Mouse (Mus musculus) forelimb bud, embryonic 11.5 days (tissue): ENCODE measurements around the gene Fanci.

Experiments
- DNase-seq: peaks from one replicate; pipeline ENCODE4 v3.0.0-alpha.2; 2012; ENCODE audit warnings: low read depth, low spot score

Gene Fanci

DNA sequence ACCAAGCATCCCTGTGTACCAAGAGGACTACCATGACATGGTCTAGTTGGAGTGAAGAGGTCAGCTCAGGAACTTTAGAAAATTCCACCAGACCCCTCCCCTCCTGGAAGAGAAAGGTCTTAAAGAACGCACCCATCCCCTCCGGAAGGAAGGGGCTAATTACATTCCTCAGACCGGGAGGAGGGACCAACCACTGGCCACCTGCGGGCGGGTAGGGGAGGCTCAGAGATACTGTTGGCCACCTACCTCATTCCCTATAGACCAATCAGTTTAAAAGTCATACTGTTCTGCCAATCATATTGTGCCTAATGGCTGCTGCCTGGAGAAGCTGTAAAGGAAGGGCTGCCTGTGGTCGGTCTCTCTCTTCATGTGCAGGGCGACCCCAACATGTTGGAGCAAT, 3.7 kb upstream of the Fanci start:
- DNase-seq = no peak

DNA sequence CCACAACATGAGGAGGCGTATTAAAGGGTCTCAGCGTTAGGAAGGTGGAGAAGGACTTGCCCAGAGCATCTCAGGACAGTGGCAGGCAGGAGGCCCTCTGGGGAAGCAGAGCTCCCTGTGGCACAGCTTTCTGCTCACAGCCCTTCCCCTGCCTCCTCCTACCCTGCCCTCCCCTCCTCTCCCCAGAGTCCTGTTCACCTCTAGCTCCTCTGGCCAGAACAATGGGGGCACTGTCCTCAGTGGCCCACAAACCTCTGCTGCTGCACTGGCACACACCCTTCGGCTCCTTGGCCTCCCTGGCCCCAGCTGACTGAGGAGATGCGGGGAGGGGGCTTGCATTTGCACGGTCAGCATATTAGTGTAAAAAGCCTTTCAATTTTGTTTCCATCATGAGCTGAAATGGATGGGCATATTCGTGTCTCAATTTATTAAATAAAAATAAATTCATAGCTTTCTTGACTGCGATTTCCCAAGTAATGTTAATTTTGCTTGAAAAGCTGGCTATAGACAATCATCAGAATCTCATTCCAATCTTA, 3.0 kb upstream of the Fanci start:
- peak; percentile 26 for DNase-seq

DNA sequence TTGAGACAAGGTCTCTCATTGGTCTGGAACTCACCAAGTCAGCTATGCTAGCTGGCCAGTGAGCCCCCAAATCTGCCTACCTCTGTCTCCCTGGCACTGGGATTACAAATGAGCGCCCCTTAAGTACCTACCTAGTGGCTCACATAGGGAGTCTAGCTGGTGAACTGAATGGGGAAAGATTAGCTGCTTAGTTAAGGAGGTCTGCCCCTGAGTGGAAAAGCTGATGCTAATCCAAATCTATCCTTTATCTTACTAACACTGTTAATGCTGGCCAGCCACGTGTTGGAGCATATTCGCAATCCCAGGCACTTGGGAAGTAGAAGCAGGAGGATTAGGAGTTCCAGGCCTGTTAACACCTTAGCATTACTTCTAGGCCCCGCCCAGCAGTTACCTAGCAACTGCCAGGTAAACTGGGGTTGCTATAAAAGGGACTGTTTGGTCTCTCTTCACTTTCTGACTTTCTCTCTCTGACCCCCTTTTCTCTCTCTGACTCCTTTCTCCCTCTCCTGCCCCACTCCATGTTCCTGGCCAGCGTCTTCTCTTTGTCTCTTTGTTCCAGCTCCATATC, 1.5 kb upstream of the Fanci start:
- no peak for DNase-seq

DNA sequence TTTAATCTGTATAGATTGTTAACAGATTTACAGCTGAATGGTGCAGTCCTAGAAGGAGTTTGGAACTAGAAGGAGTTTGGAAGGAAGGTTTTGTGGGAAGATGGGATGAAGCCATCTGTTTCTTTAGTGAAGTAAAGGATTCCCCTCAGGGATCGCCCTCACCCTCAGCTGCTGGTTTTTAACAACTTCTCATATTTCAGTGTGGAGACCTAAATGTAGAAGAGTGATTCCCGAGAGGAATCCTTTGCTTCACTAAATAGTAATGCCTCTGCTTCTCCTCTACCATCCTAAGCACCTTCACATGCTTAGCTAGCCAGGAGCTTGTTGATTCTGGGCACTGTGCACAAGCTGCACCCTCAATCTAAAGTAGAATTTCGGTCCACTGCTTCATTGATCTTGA, 258 bp upstream of the Fanci start:
- DNase-seq = no peak

- peak; percentile 26 for DNase-seq
These were observed 1.3 kb downstream of the Fanci start for GRCm38 (mm10) chr7:79392860-79393513.

GRCm38 (mm10) chr7:79393924-79394323, 2.2 kb downstream of the Fanci start:
- DNase-seq = no peak

DNA sequence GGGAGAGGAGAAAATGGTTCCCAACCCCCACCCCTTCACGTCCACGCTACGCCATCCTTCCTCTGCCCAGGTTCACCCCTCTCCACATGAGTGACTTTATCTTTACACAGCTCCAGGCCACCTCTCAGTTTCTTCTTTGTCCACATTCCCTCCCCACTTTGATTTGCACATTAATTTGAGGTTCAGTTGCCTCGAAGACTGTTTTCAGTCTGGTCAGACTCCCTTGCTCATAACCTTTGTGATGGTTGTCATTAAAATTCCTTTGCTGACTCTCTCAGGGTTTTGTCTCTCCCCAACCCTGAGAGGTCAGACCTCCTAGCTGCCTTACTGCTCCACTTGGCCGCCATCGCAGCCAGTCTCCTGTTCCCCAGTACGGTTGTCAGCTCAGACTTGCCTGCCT, 2.9 kb downstream of the Fanci start:
- no peak for DNase-seq

DNA sequence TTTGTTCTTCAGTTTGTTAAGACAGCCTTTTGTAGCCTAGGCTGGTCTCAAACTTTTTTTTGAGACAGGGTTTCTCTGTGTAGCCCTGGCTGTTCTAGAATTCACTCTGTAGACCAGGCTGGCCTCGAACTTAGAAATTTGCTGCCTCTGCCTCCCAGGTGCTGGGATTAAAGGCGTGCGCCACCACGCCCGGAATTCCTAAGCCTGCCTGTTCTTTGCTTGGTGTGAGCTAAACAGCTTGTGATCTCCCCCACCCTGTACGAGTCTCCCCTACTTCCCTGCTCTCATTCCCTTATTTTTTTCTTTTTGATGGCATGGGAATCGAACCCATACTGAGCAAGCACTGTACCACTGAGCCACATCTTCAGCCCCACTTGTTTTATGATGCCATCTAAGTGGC, 3.5 kb downstream of the Fanci start:
- DNase-seq = no peak

GRCm38 (mm10) chr7:79397446-79397963, 5.8 kb downstream of the Fanci start:
- DNase-seq = peak; percentile 19

GRCm38 (mm10) chr7:79398426-79398825, 6.7 kb downstream of the Fanci start:
- DNase-seq = no peak

GRCm38 (mm10) chr7:79398971-79399370, 7.2 kb downstream of the Fanci start:
- DNase-seq = no peak

DNA sequence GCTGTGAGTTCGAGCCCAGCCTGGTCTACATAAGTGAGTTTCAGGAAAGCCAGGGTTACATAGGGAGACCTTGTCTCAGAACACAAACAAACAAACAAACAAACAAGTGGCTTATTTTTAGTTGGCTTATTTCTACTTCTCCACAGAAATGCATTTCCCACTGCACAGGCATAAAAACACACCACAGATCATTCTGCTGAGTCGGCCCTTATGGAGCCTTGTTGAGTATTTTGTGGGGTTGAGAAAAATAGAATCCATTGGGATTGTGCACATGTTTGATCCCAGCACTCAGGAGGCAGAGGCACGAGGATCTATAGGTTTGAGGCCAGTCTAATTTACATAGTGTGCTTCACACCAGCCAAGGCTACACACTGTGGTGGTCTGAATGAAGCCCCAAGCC, 8.6 kb downstream of the Fanci start:
- DNase-seq = no peak

- DNase-seq = peak; percentile 20
These were observed 23.0 kb downstream of the Fanci start for GRCm38 (mm10) chr7:79414449-79415375.

- no peak for DNase-seq
These were observed 28.2 kb downstream of the Fanci start for GRCm38 (mm10) chr7:79419950-79420349.

DNA sequence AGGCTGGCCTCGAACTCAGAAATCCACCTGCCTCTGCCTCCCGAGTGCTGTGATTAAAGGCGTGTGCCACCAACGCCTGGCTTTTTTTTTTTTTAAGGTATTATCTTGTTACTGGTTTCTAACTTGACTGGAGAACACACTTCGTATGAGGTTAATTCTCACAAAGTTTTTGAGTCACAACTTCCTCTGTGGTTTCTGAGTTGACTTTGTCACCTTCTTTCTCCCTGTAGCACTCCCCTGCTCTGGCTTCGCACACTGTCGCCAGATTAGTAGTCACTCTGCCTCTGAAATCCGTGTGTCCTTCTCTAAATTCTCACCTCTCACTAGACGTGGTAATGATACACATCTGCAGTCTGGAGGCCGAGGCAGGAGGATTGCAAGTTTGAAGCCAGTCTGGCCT, 31.1 kb downstream of the Fanci start:
- no peak for DNase-seq

DNA sequence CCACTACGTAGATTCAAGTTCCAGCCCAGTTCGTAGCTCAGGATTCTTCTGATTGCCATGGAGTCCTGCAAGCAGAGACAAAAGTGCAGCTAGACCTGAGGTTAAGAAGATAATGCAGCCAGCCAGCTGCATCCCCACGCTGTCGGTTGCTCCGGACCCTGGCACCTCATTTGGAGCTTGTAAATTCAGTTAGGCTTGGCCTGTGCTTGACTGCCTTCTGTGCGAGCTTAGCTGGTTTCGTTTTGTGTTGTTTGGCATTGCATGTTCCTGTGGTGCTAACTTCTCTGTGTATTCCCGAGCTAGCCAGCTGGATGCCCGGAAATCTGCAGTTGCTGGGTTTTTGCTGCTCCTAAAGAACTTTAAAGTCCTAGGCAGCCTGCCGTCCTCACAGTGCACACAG, 34.1 kb downstream of the Fanci start:
- no peak for DNase-seq

- DNase-seq = no peak
These were observed 36.5 kb downstream of the Fanci start for GRCm38 (mm10) chr7:79428243-79428642.

GRCm38 (mm10) chr7:79440035-79440434, 48.3 kb downstream of the Fanci start:
- no peak for DNase-seq

- no peak for DNase-seq
These were observed 55.3 kb downstream of the Fanci start for GRCm38 (mm10) chr7:79447048-79447447.

GRCm38 (mm10) chr7:79447486-79447885, 55.8 kb downstream of the Fanci start:
- DNase-seq = no peak

GRCm38 (mm10) chr7:79461721-79462120, 70.0 kb downstream of the Fanci start:
- no peak for DNase-seq
